Mouse (Mus musculus) splenic B cell, adult 2 months (primary cell): ENCODE data around the gene Map1lc3b.

Source experiments
- DNase-seq: peaks from one replicate; pipeline ENCODE4 v3.0.0-alpha.2; 2011; ENCODE audit warnings: low read depth, low spot score
- H3K27me3 ChIP-seq: 2 replicates; pipeline ENCODE4 v1.6.1; 2012; ENCODE audit warnings: mild to moderate bottlenecking, low read length, moderate library complexity, mixed read lengths; ENCODE audit not compliant: control insufficient read depth, poor library complexity, insufficient read depth, severe bottlenecking
- H3K36me3 ChIP-seq: 2 replicates; pipeline ENCODE4 v1.6.1; 2012; ENCODE audit warnings: mild to moderate bottlenecking, low read length, moderate library complexity, mixed read lengths; ENCODE audit not compliant: control insufficient read depth, poor library complexity, insufficient read depth, severe bottlenecking

Gene Map1lc3b

DNA sequence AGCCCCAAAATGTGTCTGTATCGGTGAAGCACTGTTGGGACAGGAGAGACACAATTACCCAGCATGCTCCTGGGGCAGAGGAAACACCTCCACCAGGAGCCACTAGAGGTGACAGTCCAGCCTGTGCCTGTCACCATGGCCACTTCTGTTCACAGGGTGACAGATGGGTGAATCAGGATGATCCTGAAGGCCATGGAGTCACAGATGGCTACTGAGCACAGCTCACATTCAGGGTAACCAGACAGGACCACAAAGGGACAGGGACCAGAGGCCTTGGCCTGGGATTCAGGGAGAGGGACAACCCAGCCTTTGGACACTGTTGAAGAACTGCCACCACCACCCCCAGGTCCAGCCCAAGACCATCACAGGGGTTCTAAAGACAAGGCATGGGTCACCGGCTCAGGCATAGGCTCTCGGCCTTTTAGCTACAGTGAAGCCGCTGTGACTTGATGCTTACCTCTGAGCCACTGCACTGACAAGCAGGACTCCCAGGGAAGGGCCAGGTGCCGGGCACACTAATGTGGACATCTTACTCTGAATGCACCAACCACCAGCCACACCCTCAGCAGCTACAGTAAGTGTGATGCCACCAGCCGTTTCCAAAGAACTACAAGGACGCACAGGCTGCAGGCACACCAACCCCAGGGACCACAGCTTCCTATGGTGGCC is 29.6 kb upstream of the Map1lc3b start:
- no peaks in the 10 kb centered on the region for H3K27me3 ChIP-seq
- H3K36me3 ChIP-seq = peaks cover 1% of the 10 kb centered on the region; the same call in 1 of the 2 replicates
- no peak for DNase-seq

DNA sequence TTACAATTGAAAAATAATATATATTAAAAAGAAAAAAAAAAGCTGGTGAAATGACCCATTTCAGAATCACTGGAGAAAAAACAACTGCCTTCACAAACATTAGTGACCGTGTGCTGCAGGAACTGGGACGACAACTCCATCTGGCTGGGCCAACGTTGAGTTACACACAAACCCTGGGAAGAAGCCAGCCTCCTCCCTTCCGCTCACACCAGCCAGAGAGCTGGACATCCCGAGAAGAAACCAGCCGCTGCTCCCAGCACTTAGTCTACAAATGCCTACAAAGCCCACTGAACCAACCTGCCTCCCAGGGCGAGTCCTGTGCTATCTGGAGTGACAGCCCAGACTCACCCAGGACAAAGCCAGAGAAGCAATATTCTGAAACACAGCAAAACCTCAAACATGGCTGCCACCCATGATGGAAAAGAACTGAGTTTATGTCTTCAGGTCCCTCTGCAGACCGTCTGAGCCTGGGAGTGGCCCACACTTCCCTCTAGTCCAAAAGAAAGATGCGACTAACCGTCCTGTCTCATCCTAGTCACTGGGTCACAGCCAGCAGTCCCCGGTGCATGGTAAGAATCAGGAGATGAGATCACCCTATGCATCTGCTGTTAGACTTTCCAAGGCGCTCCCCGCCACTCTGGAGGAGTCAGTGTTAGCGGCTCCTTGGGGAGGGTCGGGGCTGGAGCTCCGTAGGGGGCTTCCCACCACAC is 28.4 kb upstream of the Map1lc3b start:
- H3K27me3 ChIP-seq = no peaks in the 10 kb centered on the region
- DNase-seq = no peak
- peaks cover 1% of the 10 kb centered on the region; the same call in 1 of the 2 replicates for H3K36me3 ChIP-seq

DNA sequence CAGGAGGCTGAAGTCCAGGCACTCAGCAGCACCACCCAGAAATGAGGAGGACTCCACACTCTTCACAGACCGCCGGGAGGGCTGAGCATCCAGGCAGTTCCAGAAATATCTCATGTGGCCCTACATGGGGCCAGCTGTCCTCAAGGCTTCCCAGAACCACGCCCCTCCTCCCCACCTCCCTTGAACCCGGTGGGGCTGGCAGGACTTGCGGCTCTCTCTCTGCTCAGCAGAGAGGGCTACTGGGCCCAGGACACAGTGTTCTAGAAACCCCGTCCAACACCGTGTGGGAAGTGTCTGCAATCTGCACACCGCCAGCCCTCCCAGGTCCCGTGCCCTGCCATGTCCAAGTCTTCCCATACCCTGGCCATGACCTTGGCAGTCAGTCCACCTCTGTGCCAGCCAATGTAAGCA is 27.2 kb upstream of the Map1lc3b start:
- no peak for DNase-seq
- H3K27me3 ChIP-seq = no peaks in the 10 kb centered on the region
- H3K36me3 ChIP-seq = peaks cover 1% of the 10 kb centered on the region; the same call in 1 of the 2 replicates

DNA sequence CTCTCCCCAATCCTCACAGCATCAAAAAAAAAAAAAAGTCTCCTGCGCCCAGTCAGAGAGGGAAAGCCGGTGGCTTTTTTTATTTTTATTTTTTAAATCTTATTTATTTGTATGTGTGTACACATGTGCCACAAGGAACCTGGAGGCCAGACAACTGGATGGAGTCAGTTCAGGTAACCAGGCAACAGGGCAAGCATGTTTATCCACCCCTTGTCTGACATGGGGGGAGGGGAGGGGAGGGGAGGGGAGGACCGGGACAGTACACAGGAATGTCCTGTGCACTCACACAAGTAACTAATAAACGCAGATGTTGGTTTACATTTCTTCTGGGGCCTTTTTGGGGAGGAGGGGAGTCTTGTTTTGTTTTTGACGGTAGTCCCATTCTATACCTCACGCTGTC is 26.5 kb upstream of the Map1lc3b start:
- no peak for DNase-seq
- peaks cover 1% of the 10 kb centered on the region; the same call in 1 of the 2 replicates for H3K36me3 ChIP-seq
- no peaks in the 10 kb centered on the region for H3K27me3 ChIP-seq

DNA sequence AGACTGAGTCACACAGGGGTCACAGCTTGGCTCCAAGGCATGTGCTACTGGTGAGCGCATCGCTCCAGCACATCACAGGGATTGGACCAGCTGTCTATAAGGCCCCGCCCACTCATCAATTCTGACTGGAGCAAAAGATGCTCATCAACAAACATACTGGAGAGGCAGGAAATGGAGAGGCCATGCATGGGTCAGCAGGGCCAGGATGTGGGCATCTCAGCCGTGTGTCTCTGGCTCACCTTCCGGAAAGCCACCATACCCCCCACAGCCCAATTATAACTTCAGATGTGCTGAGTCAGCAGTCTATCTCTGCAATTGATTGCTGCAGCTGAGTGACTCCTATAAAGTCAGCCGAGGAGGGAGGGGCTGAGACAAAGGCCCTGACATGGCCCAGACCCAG is 21.8 kb upstream of the Map1lc3b start:
- Histone ChIP-seq H3K36me3 (peaks cover 1% of the 10 kb centered on the region; the same call in 1 of the 2 replicates), H3K27me3 (no peaks in the 10 kb centered on the region)
- no peak for DNase-seq

DNA sequence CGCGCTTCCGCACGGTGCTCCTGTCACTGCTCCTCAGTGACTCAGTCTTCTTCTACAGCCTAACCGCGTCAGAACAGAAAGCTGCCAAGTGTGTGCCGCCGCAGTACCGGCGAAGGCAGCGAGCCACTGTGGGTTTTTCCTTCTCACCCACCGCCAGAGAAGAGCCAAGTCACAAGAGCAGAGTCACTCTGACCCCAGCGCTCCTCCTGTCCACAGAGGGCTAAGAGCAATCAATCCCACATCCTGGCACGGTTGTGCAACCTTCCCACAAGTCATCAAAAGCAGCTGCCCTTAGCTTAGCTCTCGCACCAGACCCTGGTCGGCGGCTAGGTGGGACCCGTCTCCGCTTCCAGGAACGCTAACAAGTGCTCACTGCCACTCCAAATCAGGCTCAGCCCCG is 19.8 kb upstream of the Map1lc3b start:
- DNase-seq = no peak
- Histone ChIP-seq H3K36me3 (no peaks in the 10 kb centered on the region), H3K27me3 (no peaks in the 10 kb centered on the region)

DNA sequence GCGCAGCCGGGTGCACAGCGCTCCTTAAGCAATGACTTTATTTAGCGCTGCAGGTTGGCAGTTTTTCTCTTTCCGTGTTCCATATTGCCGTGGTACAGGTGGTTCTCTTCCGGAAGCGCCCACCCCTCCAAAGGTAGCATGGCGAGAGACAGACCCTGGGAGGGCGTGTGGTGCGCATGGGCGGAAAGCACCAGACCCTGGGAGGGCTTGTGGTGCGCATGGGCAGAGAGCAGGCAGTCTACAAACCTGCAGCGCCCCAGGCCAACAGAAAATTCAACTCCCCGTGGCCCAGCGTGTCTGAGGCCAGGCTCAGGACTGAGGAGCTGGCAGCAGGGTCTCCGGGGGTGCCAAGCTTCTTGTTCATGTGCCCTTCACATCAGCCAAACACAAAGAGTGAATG is 19.4 kb upstream of the Map1lc3b start:
- H3K27me3 ChIP-seq = no peaks in the 10 kb centered on the region
- no peak for DNase-seq
- H3K36me3 ChIP-seq = no peaks in the 10 kb centered on the region

DNA sequence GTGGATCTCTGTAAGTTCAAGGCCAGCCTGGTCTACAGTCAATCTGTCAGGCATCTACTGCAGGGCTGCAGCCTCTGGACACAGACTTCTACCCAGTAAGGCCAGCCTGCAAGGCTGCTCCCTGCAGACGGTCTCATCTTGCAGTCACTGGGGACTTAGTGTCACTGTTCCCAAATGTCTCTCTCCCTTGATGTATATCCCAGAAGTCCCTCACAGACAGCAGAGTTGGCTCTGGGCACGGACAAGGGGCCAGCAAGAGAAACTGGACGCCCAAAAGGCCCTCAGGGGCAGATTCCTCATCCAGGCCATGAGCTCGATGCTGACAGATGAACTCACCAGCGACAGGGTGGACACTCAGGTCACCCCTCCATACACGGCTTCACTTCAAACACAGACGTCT is 18.0 kb upstream of the Map1lc3b start:
- Histone ChIP-seq H3K36me3 (no peaks in the 10 kb centered on the region), H3K27me3 (no peaks in the 10 kb centered on the region)

DNA sequence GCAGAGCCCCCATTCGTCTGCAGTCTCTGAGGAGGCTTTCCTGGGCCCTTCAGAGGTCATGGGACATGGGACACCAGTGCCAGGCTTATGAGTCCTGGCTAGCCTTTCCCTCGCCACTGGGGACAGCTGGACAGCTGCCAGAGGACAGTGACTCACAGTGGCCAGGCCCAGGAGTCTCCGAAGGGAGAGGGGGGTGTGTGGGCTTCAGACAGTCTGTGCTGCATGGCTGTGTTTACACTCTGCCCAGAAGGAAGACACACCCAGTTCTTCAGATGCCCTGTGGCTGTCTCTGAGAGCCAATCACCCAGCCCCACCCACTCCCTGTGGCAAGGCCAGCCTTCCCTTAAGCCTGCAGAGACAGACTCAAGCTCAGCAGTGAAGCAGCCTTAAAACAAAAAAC is 16.9 kb upstream of the Map1lc3b start:
- no peaks in the 10 kb centered on the region for H3K27me3 ChIP-seq
- no peaks in the 10 kb centered on the region for H3K36me3 ChIP-seq
- DNase-seq = no peak

More for the DNA sequence above, 18.0 kb upstream of the Map1lc3b start:
- no peak for DNase-seq

DNA sequence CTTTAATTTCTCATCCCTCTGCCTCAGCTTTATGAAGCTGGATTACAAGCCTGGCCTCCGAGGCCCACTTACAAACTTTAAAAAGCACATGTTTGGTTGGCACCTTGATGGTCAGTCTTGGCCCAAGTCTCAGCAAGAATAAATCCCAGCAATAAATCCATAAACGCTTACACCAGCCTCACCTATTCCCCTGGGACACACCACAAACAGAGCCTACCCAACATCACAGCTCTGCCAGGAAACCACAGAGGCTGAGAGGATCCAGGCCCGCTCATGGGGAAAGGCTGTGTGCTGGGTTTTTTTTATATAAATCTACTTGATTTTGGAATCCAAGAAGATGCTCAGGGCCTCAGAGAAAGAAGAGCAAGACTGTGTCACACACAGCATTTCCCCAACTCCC is 14.5 kb upstream of the Map1lc3b start:
- no peak for DNase-seq
- H3K27me3 ChIP-seq = no peaks in the 10 kb centered on the region
- H3K36me3 ChIP-seq = no peaks in the 10 kb centered on the region

DNA sequence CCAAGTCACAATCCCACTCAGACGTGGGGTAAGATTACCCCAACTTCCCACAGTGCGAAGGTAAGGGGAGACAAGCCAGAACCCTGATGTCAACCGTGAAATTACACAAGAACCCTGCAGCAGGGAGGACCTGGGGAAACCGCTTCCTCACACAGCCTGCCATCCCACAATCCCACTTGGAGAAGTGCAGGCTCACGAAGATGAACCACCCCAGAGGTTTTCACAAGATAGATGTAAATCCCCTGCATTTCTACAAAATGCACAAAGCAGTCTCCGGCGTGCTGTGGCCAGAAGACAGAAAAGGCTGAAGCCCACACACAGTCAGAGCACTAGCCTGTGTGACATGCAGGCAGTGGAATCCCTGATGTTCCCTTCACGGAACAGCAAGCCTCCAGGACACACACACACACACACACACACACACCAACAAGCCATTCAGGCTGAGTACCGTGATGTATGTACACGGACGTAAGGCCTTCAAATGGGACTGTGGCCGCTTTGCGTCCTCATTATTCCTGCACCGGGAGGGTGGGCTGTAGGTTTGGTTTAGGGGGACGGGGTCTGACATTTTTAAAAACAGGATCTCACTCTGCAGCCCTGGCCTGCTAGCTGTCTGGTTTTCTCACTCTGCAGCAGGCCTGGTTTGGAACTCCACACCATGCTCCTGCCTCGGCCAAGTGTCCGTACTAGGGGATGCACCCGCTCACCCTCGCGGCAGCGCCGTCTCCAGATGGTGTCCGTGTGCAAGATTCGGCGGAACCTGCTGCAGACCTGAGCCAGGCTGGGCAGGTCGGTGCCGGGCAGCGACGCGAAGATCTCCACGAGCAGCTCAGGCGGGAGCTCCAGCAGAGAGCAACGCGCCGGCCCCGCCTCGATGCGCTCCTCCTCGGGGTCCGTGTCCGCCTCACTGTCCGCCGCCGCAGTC is 12.1 kb upstream of the Map1lc3b start:
- no peak for DNase-seq

DNA sequence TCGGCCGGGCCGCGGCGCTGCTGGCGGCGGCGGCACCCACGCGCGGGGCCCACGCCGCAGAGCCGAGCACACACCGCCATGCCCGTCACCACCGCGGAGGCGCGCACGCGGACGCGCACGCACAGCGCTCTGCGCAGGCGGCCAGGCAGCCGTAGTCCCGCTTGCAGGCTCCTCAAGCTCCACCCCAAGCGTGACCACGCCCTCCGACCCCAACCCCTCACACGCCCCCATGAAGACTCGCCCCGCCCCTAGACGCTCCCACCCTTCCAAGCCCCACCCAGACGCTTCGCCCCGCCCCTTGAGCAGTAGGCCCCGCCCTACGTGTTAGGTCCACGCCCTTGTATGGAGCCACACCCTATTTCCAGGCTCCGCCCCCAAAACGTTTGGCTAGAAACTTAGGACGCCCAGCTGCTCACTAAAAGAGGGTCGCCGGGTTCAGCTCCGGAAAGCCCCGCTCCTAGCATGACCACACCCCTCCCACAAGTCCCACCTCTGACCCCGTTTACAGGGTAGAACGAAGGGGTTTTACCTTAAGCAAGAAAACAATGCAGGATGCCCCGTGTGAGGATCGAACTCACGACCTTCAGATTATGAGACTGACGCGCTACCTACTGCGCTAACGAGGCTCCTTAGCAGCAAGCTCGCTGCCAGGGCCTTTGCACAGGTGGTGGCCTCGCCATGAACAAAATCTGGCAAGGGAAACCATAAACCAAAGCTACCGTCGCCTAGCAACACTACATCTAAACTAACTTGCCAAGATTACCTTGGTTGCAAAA is 11.3 kb upstream of the Map1lc3b start, which contains the start of gene Fbxo31:
Fbxo31 (minus strand) TSS at position 131 of the 776 bp plus-strand sequence.
- DNase-seq = peak; percentile 97
- no peaks in the 10 kb centered on the region for H3K36me3 ChIP-seq
- no peaks in the 10 kb centered on the region for H3K27me3 ChIP-seq

More for the DNA sequence above, 12.1 kb upstream of the Map1lc3b start:
- Histone ChIP-seq H3K36me3 (no peaks in the 10 kb centered on the region), H3K27me3 (no peaks in the 10 kb centered on the region)

DNA sequence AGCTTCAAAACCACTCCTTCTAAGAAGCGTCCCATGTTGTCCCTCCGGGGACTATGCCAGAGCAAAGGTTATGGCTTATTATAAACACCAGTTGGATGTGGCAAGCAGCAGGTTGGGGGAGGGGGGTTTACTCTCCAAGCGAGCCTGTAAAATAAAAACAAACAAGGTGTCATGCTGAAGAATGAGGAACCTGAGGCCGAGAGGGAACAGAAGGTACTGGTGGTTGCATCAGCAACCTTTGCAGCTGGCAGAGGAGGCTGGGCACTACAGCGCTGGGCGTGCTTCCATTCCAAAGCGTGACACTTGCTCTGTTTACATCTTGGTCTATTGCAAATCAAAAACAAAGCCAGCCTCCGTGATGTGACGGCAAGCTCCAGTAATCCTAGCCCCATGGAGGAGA is 9.7 kb upstream of the Map1lc3b start:
- peak; percentile 56 for DNase-seq
- no peaks in the 10 kb centered on the region for H3K27me3 ChIP-seq

DNA sequence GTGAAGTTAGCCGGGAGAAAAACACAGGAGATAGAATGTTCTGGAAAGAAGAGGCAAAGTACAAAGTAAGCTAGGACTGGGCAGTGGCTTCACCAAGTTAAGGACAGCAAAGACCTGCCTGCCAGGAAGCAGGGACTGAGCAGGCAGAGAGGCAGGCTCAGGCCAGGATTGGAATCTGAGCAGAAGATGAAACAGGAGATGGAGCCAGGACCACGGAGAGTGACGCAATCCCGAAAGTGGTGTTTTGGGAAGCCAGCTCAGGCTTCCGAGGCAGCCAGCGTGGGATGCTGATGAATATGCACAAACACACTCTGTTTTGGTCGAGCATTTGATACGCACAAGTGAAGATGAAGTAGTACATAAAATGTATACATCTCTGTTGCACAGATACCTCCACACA is 6.5 kb upstream of the Map1lc3b start:
- Histone ChIP-seq H3K27me3 (no peaks in the 10 kb centered on the region), H3K36me3 (no peaks in the 10 kb centered on the region)
- DNase-seq = no peak

More for the DNA sequence above, 9.7 kb upstream of the Map1lc3b start:
- H3K36me3 ChIP-seq = no peaks in the 10 kb centered on the region
